Mouse (Mus musculus) liver, embryonic 12.5 days (tissue): ENCODE results near the gene Samd4. TPM values are rescaled to one million over a fixed set of nuclear protein-coding genes. Genes with fewer than 3 reads are reported as not detected.
A peak's percentile ranks its signal among the peaks of the same experiment; 100 is the strongest.

ENCODE experiments used
- ATAC-seq: fragments of 200-750 bp; cut with Nextera tagmentation; 2 replicates; pipeline ENCODE4 v1.8.0; 2017; ENCODE audit warnings: moderate number of reproducible peaks, mild to moderate bottlenecking, moderate library complexity
- H3K27ac ChIP-seq: fragments of 300-500 bp; sonication (generic); 2 replicates; pipeline ENCODE4 v1.5.1; 2016; ENCODE audit warnings: mild to moderate bottlenecking
- H3K27me3 ChIP-seq: fragments of 300-500 bp; sonication (generic); replicated peaks from 2 replicates; pipeline ENCODE4 v1.6.1; 2016; ENCODE audit warnings: mild to moderate bottlenecking, moderate library complexity
- H3K36me3 ChIP-seq: fragments of 300-500 bp; sonication (generic); 2 replicates; pipeline ENCODE4 v1.6.1; 2016; ENCODE audit warnings: mild to moderate bottlenecking, moderate library complexity
- H3K4me1 ChIP-seq: fragments of 300-500 bp; sonication (generic); 2 replicates; pipeline ENCODE4 v1.6.1; 2016
- H3K4me2 ChIP-seq: fragments of 300-500 bp; sonication (generic); 2 replicates; pipeline ENCODE4 v1.6.1; 2016; ENCODE audit warnings: mild to moderate bottlenecking, moderate library complexity
- H3K4me3 ChIP-seq: fragments of 300-500 bp; sonication (generic); 2 replicates; pipeline ENCODE4 v1.5.1; 2016; ENCODE audit warnings: mild to moderate bottlenecking, moderate library complexity
- H3K9ac ChIP-seq: fragments of 300-500 bp; sonication (generic); 2 replicates; pipeline ENCODE4 v1.6.1; 2016; ENCODE audit warnings: mild to moderate bottlenecking, moderate library complexity
- H3K9me3 ChIP-seq: fragments of 300-500 bp; sonication (generic); replicated peaks from 2 replicates; pipeline ENCODE4 v1.6.1; 2016; ENCODE audit warnings: mild to moderate bottlenecking, moderate library complexity
- WGBS: fragments of 180-500 bp; shearing (Covaris S2); methylation state at CpG from one replicate; pipeline ENCODE4 v1.1.7; 2016; ENCODE audit not compliant: insufficient replicate concordance; 5-methylcytosine and 5-hydroxymethylcytosine counted together
- polyA plus RNA-seq: library from polyadenylated mRNA; unstranded; fragments of >200 nt; fragmentation: Nextera tagmentation; extraction: Ambion mirVana; gene quantifications from 2 replicates; pipeline ENCODE4 v1.2.1, GENCODE M21; 2016

Gene Samd4
- polyA plus RNA-seq, 1 experiment from 2014 or later: 0.67 TPM

DNA sequence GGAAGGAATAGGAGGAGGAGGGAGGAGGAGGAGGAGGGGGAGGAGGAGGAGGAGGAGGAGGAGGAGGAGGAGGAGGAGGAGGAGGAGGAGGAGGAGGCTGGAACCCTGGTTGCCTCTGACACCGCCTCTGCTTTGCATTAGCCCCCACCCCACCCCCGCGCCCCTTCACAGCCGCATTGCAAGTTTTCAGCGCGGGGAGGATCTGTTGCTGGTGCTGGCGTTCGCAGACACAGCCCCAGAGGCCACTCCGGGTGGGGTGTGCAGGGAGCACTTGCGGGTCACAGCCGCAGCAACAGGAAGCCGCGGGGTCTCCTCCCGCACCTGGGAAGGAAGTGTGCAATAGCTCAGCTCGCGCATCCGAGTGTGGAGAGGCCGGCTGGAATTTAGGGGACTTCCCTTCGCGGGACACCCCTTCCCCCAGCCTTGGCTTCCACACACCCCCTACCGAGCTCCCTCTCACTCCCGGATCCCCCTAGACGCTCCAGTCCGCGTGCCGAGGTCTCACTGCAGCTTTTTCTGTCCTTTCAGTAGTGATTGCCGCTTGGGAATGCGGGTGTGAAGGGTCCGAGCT is 1.3 kb downstream of the Samd4 start:
- no peak; the same call in 1 of the 2 replicates for ATAC-seq
- peak overlapping the region; percentile 40; the same call in 1 of the 2 replicates for H3K27ac ChIP-seq
- H3K4me3 ChIP-seq: peak overlapping the region; percentile 53
- peak overlapping the region; percentile 74 for H3K4me2 ChIP-seq
- H3K4me1 ChIP-seq: peaks cover 33% of the 10 kb centered on the region
- no peaks in the 10 kb centered on the region for H3K36me3 ChIP-seq
- peaks cover 78% of the 10 kb centered on the region for H3K27me3 ChIP-seq
- 0 out of 2 replicates have a peak overlapping the region, but pooled peaks have one; percentile 31 for H3K9ac ChIP-seq
- 3% methylated on average over 28 of the region's 29 CpGs for WGBS
- H3K9me3 ChIP-seq: no peaks in the 10 kb centered on the region

GRCm38 (mm10) chr14:46884701-46885428 is 2.2 kb downstream of the Samd4 start:
- H3K4me3 ChIP-seq: peak overlapping the region; percentile 53

DNA sequence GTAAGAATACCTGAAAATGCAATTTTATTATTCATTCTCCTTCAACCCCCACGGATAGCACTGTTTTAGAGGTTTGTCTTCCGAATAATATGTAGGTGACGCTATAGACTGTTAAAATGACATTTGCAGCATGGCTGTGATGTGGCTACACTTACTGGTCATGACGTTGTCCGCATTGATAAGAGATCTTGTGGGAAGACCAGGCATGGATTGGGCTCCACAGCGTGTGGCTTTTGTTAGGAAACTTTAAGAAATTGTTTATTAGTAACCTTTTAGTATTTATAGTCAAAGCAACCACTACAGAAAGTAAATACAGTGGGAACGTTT is 2.7 kb downstream of the Samd4 start:
- ATAC-seq: no peak
- 3% methylated on average over 7 of the region's 7 CpGs for WGBS
- Histone ChIP-seq H3K27me3 (peaks cover 69% of the 10 kb centered on the region), H3K4me3 (peak overlapping the region; percentile 53), H3K4me2 (peak overlapping the region; percentile 74), H3K4me1 (peaks cover 33% of the 10 kb centered on the region), H3K27ac (no peak overlapping the region), H3K9ac (no peak overlapping the region), H3K36me3 (no peaks in the 10 kb centered on the region), H3K9me3 (no peaks in the 10 kb centered on the region)

More at GRCm38 (mm10) chr14:46884701-46885428, 2.2 kb downstream of the Samd4 start:
- Histone ChIP-seq H3K9ac (peak overlapping the region; percentile 31; the same call in 1 of the 2 replicates), H3K27me3 (peaks cover 73% of the 10 kb centered on the region), H3K36me3 (no peaks in the 10 kb centered on the region), H3K4me2 (peak overlapping the region; percentile 74), H3K4me1 (peaks cover 33% of the 10 kb centered on the region), H3K27ac (no peak overlapping the region), H3K9me3 (no peaks in the 10 kb centered on the region)
- 1% methylated on average over 52 of the region's 52 CpGs for WGBS
- ATAC-seq: peak; percentile 25; the same call in 1 of the 2 replicates

DNA sequence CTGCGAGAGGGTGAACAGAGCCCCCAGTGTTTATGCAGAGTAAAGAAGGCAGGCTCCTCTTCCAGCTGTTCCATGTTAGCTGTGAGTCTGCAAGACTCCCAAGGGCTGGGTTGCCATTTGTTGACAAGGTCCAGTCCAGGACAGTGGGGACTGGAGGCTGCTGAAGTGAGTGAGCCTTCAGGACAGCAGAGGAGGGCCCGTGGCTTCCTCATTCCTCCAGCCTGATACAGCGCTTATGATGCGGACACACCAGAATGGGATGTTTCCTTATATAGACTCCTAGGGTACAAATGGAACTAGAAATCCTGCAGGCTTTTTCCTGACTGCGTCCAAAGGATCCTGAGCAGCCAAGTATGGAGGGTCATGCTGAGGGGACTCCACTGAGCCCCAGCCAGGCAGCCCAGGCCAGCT is 3.2 kb downstream of the Samd4 start:
- no peak overlapping the region for H3K9ac ChIP-seq
- H3K36me3 ChIP-seq: no peaks in the 10 kb centered on the region
- H3K27me3 ChIP-seq: peaks cover 64% of the 10 kb centered on the region
- no peak for ATAC-seq
- H3K4me3 ChIP-seq: 0 out of 2 replicates have a peak overlapping the region, but pooled peaks have one; percentile 53
- peak overlapping the region; percentile 74 for H3K4me2 ChIP-seq
- no peak overlapping the region for H3K27ac ChIP-seq
- peaks cover 33% of the 10 kb centered on the region for H3K4me1 ChIP-seq
- no peaks in the 10 kb centered on the region for H3K9me3 ChIP-seq
- whole genome bisulfite sequencing: 19% methylated on average over 5 of the region's 5 CpGs

DNA sequence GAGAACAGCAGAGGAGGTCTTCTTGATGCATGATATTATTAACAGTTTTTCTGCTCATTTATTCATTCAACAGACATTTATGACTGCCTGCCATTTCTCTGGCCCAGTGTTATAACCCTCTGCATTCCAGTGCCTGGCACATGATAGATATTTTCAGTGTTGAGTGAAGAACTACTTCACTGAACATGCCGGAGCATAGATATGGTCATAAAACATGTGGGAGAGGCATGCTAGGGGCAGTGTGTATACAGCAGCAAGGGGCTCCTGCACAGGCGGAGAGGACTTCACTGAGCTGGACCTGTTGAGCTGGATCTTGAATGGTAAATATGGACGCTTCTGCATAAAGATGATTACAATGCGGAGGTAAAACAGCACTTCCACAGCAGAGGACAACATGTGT is 6.4 kb downstream of the Samd4 start:
- no peak overlapping the region for H3K9ac ChIP-seq
- H3K27me3 ChIP-seq: peaks cover 32% of the 10 kb centered on the region
- no peak overlapping the region for H3K27ac ChIP-seq
- no peak overlapping the region for H3K4me2 ChIP-seq
- no peaks in the 10 kb centered on the region for H3K9me3 ChIP-seq
- no peak overlapping the region for H3K4me3 ChIP-seq
- no peaks in the 10 kb centered on the region for H3K36me3 ChIP-seq
- WGBS: 61% methylated on average over 4 of the region's 4 CpGs
- no peak for ATAC-seq
- peaks cover 12% of the 10 kb centered on the region; the same call in 1 of the 2 replicates for H3K4me1 ChIP-seq

- Histone ChIP-seq H3K9ac (no peak overlapping the region), H3K36me3 (no peaks in the 10 kb centered on the region), H3K27me3 (no peaks in the 10 kb centered on the region; the same call in 1 of the 2 replicates), H3K9me3 (no peaks in the 10 kb centered on the region), H3K27ac (no peak overlapping the region), H3K4me3 (no peak overlapping the region), H3K4me2 (no peak overlapping the region), H3K4me1 (no peaks in the 10 kb centered on the region)
- 76% methylated on average over 10 of the region's 10 CpGs for WGBS
- ATAC-seq: no peak
These were observed 11.3 kb downstream of the Samd4 start for GRCm38 (mm10) chr14:46893961-46894360.

GRCm38 (mm10) chr14:46897953-46898352 is 15.3 kb downstream of the Samd4 start:
- no peak overlapping the region for H3K4me3 ChIP-seq
- no peaks in the 10 kb centered on the region for H3K27me3 ChIP-seq
- no peak overlapping the region for H3K9ac ChIP-seq
- no peaks in the 10 kb centered on the region for H3K4me1 ChIP-seq
- H3K4me2 ChIP-seq: no peak overlapping the region
- H3K36me3 ChIP-seq: no peaks in the 10 kb centered on the region
- 68% methylated on average over 5 of the region's 5 CpGs for WGBS
- H3K27ac ChIP-seq: no peak overlapping the region
- no peak for ATAC-seq
- no peaks in the 10 kb centered on the region for H3K9me3 ChIP-seq

DNA sequence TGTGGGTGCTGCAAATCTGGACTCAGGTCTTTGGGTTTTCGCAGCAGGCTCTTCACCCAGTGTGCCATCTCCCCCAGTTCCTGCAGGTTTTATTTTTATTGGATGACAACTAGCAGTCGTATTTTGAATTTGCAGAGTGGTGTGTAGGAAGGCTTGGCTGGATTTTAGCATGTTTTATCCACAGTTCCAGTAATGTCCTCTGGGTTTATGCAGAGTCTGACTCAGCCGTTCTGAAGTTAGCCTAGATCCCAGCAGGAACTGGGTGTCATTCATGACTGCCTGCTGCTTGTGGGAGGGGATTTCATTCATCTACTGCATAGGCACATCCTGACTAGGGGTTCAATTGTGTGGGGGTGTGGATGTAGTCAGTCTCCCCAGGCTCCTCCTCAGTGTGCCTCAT is 16.0 kb downstream of the Samd4 start:
- H3K9me3 ChIP-seq: no peaks in the 10 kb centered on the region
- ATAC-seq: no peak
- H3K4me2 ChIP-seq: no peak overlapping the region
- WGBS: 59% methylated on average over 3 of the region's 3 CpGs
- no peaks in the 10 kb centered on the region for H3K4me1 ChIP-seq
- no peak overlapping the region for H3K27ac ChIP-seq
- H3K27me3 ChIP-seq: no peaks in the 10 kb centered on the region
- no peak overlapping the region for H3K4me3 ChIP-seq
- no peaks in the 10 kb centered on the region for H3K36me3 ChIP-seq
- H3K9ac ChIP-seq: no peak overlapping the region

DNA sequence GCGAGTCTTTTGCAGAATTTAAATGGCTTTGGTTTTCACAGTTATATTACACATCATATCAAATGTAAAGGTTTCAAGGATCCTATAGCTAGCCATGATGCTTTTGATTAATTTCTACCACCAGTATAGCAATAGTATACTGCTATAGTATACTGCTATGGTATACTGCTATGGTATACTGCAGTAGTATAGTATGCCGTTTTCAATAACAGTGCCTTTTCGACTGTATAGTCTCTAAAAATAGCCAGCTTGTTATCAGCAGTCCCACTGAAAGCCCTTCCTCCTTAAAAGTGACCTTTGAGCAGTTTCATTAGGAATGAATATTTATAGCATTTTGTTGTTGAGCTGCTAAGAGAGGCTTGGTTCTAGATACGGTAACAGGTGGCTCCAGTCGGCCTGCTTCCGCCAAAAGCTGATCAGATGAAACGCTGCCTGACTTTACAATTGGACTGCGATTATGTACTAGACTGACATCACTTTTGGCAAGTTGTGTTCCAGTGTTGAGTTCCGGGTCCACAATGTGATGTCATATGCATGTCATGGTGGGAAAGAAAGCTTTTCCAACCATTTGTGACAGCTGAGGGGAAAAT is 19.9 kb downstream of the Samd4 start:
- no peak for ATAC-seq
- H3K9me3 ChIP-seq: no peaks in the 10 kb centered on the region
- H3K9ac ChIP-seq: no peak overlapping the region
- no peaks in the 10 kb centered on the region for H3K27me3 ChIP-seq
- no peaks in the 10 kb centered on the region for H3K36me3 ChIP-seq
- H3K4me3 ChIP-seq: no peak overlapping the region
- H3K27ac ChIP-seq: no peak overlapping the region
- H3K4me1 ChIP-seq: no peaks in the 10 kb centered on the region
- H3K4me2 ChIP-seq: no peak overlapping the region
- 73% methylated on average over 9 of the region's 9 CpGs for WGBS

DNA sequence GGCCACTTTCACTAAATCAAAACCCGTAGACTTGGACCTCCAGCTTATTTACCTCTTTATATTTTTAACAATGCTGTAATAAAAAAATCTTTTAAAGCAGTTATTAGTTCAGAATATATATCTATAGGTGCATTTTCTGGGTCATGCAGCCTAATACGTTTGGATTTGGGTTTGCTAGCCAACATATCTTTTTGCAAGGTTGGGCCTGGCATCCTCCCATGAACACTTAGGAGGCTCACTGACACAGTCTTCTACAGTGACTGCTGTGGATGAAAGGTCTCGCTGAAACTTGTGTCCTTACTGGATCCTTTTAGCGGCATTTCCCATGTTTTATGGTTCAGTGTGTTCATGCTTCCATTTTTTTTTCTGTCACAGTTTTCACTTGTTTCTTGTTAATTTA is 21.6 kb downstream of the Samd4 start:
- no peak overlapping the region for H3K4me3 ChIP-seq
- no peak overlapping the region for H3K4me2 ChIP-seq
- H3K27me3 ChIP-seq: no peaks in the 10 kb centered on the region
- 74% methylated on average over 4 of the region's 4 CpGs for WGBS
- no peaks in the 10 kb centered on the region for H3K9me3 ChIP-seq
- no peaks in the 10 kb centered on the region for H3K4me1 ChIP-seq
- H3K9ac ChIP-seq: no peak overlapping the region
- ATAC-seq: no peak
- H3K36me3 ChIP-seq: no peaks in the 10 kb centered on the region
- no peak overlapping the region for H3K27ac ChIP-seq

DNA sequence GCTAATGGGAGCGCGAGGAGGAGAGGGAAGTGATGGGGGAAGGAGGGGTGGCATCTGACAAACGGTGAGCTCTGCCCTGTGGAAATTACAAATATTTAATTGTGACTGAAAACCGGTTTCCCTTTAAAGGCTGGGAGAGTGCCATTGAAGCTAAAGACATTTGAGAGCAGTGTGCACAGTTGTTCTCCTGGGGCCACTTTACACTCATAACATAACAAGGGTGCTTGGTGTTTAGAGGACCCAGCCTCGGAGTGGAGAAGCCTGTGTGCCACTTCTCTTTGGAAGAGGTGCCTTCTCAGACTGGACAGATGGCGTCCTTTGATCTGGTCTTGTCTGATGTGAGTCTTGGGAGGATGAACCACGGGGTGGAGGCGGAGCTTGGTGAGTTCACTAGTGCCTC is 26.2 kb downstream of the Samd4 start:
- WGBS: 62% methylated on average over 8 of the region's 8 CpGs
- Histone ChIP-seq H3K4me3 (no peak overlapping the region), H3K27me3 (no peaks in the 10 kb centered on the region), H3K36me3 (no peaks in the 10 kb centered on the region), H3K9ac (no peak overlapping the region), H3K9me3 (no peaks in the 10 kb centered on the region), H3K4me2 (no peak overlapping the region), H3K27ac (no peak overlapping the region), H3K4me1 (no peaks in the 10 kb centered on the region)
- ATAC-seq: no peak

DNA sequence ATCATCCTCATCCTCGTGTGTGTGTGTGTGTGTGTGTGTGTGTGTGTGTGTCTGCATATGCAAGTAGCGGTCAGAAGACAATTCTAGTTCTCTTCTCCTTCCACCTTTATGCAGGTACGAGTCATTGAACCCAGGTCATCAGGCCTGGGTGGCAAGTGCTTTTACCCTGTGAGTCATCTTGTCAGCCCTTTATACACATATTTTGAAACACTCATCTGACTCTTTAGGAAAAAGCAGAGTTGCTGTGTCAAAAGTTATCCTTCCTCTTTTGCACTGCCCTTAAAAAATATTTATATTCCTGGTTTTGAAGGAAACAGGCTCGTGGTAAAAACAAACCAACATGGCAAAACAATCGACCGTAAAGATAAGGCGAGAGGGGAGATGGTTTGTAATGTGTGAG is 29.8 kb downstream of the Samd4 start:
- ATAC-seq: no peak
- Histone ChIP-seq H3K36me3 (no peaks in the 10 kb centered on the region), H3K27me3 (no peaks in the 10 kb centered on the region), H3K4me3 (no peak overlapping the region), H3K9ac (no peak overlapping the region), H3K9me3 (no peaks in the 10 kb centered on the region), H3K4me2 (no peak overlapping the region), H3K27ac (no peak overlapping the region), H3K4me1 (no peaks in the 10 kb centered on the region)
- WGBS: 65% methylated on average over 7 of the region's 7 CpGs
